Mouse (Mus musculus): ENCODE results near the gene Akap1.

The Akap1 gene

GRCm38 (mm10) chr11:88803231-88804010 is 61.0 kb downstream of the Akap1 start:
- DNase-seq (ENCODE audit: inconsistent age in 2 of 2, low spot score in 1 of 2): no peak

- DNase-seq (ENCODE audit: inconsistent age in 2 of 2, low spot score in 1 of 2): no peak
Measured at GRCm38 (mm10) chr11:88796207-88796606, 68.2 kb downstream of the Akap1 start.

DNA sequence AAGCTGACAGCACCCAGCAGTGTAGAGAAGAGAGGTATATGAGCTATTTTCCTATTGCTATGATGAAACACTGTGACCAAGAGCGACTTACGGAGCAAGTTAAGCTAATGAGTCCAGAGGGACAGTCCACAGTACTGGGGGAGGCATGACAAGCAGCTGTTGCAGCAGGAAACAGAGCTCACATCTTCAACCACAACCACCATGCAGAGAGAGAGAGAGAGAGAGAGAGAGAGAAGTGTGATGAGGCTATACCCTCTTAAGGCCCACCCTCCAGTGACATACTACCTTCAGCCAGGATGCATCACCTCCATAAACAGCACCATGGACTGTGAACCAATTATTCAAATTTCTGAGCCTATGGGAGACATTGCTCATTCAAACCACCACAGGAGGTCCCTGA is 74.5 kb downstream of the Akap1 start:
- DNase-seq (ENCODE audit: inconsistent age in 2 of 2, low spot score in 1 of 2): no peak

DNA sequence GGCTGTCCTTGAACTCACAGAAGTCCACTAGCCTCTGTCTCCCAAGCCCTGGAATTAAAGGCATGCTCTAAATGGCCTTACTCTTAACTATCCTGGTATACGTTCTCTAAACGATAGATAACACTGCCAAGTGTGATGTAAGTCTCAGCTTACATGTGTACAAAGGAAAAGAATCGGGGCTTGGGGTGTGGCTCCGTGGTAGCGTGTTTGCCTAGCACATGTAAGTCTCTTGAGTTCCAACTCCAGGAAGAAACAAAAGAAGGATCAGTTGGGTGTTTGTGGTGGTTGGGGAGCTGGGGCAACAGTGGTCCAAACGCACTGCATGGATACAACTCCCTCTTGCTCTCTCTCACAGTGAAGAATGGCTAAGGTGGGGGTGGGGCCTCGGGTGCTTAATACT is 77.6 kb downstream of the Akap1 start:
- no peak for DNase-seq (ENCODE audit: inconsistent age in 2 of 2, low spot score in 1 of 2)

DNA sequence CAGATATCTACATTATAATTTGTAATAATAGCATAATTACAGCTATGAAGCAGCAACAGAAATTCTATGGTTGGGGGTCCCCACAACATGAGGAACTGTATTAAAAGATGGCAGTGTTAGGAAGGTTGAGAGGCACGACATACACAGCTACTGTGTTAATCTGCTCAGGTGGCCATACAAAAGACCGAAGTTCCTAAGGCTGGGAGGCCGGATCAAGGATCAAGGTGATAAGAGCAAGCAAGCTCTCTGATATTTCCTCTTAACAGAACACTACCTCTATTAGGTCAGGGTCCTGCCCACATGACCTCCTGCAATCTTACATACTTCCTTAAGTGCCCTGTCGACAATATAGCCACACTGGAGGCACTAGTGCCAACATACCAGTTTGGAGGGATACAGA is 80.9 kb downstream of the Akap1 start:
- no peak for DNase-seq (ENCODE audit: inconsistent age in 2 of 2, low spot score in 1 of 2)

DNA sequence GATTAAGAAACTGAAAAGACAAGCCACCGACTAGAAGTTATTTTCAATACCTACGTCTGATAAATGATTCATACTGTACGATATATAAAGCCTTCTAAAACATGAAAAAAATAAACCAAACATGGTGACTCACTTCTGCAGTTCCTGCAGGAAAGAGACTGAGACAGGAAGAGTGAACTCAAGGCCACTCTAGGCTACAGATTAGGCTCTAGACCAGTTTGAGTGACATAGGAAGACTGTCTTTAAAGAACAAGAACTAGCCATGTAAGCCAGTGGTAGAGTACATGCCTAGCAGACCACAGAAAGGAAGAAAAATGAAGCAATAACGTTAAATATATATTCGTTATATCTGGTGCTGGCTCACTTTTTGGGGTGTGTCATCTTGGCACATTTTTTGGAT is 81.9 kb downstream of the Akap1 start:
- no peak for DNase-seq (ENCODE audit: inconsistent age in 2 of 2, low spot score in 1 of 2)
